Mouse (Mus musculus): ENCODE data around the gene Mkrn2os.
"Not testable (repeated sequence)": the region's sequence is repeated elsewhere in the genome, so short reads cannot be mapped to it uniquely, and the experiment has no call there.

The Mkrn2os gene

DNA sequence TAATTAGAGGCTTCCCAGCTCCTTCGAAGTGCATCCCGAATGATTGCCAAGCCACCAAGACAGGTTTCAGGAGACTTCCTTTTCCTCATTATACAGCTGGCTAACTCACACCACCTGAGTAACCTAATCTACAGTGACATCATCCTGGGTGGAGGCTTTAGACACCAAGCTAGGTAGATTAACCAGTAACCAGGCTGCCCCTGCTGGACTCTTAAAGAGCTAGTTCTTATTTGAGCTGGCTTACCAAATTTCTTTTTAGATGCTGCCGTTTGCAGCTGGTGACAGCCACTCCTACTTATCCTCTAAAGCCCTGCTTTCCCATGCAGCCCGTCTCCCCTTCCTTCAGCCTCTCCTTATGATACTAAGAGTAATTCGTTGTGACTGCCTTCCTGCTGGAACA, at the start of gene Mkrn2os:
Gene Mkrn2os (minus strand): TSS at position 119 of the 400 bp plus-strand sequence.
- no peak for DNase-seq (ENCODE audit: low spot score)

DNA sequence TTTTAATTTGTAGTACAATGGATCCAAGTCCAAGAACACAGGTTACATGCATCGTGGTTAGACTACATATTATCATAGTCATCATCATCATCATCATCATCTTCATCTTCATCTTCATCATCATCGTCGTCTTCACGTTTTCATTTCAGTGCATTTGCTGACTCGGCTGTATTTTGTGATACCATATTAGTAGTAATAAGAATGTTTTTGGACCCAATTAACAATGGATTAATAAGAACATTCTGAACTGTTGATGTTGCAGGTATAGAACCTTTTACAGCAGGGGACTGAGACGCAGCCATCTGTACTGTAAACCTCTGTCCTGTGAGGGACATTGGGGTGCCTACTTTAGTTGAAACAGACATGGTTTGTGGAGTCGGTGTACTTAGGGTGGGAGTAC, 45.8 kb upstream of the Mkrn2os start:
- DNase-seq (ENCODE audit: low spot score): not testable (repeated sequence)

DNA sequence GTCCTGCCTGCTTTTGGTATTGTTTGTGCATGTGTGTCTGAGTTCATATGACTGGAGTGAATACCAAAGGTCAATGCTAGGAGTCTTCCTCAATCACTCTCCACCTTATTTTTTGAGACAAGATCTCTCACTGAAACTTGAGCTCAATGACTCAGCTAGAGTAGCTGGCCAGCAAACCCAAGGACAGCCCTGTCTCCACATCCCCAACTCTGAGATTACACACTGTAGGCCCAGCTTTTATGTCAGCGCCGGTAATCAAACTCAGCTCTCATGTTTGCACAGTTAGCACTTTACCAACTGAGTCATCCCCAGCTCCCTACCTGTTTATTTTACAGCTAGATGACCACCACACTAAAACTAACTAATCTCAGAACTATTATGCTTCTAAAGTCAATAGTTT, 41.6 kb upstream of the Mkrn2os start:
- no peak for DNase-seq (ENCODE audit: low spot score)

DNA sequence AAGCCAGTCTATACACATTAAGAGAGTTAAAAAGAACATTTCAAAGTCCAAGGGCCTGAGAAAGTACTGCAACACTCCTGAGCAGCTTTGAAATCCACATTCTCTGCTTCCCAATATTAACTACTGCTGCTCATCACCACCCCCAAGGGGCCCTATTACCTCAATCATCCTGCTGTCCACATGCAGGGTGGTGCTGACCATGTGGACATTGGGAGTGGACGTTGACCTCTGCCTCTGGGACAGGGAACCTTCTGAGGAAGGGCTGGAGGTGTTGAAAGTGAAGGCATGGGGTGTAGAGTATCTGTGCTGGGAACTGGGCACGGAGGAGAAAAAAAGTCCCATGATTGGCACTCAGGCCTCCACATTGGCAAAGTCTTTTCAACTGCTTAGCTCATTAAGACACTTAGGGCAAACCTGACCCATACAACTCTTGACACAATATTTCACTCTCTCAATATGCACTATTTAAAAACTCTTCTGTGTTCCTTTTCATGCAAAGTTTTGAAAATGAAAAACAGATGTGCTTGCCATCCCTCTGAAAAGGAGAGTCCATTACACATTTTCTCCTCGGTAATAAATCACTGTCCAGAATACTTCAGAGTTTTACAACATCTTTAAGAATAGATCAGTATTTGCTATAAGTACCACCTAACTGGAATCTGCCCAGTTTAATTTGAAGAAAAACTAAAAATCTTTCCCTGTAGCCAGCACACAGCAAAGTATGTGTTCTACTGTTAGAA, 38.9 kb upstream of the Mkrn2os start:
- no peak for DNase-seq (ENCODE audit: low spot score)

DNA sequence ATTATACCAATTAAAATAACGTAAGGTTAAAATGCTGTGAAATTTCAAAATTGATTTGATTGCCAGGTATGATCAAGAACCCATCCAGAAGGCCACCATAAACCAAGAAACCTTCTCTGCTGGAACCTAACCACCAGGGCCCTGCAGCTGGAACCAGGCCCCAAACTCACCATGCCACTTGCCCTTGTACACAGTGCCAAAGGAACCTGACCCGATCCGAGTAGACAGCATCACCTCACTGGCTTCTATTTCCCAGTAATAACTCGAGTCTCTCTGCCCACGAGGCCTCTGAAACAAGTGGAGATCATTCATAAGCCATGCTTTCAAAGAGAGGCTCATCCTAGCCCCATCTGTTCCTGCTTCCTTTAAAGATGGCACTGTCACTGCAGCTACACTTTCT, 33.7 kb upstream of the Mkrn2os start:
- no peak for DNase-seq (ENCODE audit: low spot score)

DNA sequence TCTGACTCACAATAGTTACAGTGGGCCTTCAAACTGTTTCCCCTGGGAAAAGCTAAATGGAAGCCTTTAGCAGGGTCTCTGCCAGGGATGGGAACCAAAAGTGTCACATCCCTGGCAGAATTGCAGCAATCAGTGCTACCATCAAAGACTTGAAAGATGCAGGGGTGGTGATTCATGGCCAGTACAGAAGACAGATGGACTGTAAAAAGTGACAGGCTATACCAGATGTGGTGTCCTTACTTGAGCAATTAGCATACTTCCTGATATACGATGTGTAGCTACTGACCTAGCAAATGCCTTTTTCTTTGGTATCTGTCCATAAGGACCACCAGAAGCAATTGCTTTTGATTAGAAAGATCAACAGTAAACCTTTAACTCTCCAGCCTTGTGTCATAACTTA, 28.6 kb upstream of the Mkrn2os start:
- no peak for DNase-seq (ENCODE audit: low spot score)

DNA sequence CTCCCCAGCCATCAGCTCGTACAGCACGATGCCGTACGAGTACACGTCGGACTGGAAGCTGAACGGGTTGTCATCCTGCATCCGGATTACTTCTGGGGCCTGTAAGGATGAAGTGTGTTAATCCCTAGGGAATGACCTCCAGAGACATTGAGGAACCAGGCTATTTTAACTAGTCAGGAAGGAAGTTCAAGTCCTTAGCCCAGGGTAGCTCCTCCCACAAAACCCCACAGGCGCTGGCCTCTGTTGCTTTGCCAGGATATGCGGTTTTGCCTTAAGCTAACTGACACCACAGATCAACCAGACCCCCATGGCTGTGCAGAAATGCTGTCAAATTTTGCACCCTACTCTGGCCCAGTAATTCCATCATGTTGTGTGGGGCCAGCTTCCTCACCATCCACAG, 27.4 kb upstream of the Mkrn2os start:
- DNase-seq (ENCODE audit: low spot score): no peak

DNA sequence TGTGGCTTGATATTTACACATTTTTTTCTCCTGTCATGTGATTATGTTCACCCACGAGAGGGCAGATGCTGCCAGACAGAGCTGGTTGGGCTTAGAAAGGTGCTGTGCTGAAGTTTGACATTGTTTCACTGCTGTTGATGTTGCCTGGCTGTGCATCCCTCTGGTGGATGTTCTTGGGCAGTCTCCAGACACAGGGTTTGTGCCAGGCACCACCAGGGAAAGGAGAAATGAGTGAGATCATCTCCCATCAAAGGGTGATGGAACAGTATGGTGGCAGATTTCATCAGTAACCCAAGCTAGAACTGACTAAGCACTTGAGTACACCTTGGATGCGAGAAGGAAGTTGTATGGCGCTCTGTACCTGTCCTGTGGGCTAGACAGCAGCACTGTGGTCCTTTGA, 23.6 kb upstream of the Mkrn2os start:
- no peak for DNase-seq (ENCODE audit: low spot score)

DNA sequence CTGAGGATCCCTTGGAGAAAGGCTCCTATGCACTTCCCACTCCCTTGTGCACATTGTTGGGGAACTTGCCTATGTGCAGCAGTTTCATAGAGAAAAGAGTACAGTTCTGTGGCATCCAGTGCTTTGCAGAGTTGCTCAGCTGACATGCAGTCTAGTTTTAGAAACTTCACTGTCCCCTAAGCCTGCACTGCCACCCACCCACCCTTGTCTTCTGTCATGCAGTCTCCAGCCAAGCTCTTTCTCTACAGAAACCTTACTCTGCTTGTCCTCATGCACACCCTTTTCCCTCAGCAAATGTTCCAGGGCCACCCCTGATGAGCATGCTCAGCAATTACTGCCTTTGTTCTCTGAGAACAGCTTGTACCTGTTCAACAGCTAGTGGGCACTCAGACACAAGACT, 21.4 kb upstream of the Mkrn2os start:
- no peak for DNase-seq (ENCODE audit: low spot score)

DNA sequence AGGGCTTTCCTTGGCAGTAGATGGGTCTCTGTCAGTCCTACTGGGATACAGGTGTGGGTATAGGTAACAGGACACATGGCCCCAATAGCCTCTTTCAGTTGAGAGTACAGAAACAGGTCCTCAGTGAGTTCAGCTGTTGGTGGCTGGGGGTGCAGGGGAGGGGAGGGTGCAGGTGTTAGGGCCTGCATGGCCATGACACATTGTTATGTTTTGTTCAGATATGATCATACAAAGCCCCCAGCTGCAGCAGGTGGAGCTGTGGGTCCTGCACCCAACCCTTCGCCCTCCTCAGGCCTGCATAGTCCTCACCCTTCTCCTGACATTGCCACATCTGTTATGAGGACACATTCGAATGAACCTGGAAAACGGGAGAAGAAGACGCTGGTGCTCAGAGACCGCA, 17.9 kb upstream of the Mkrn2os start:
- DNase-seq (ENCODE audit: low spot score): no peak

DNA sequence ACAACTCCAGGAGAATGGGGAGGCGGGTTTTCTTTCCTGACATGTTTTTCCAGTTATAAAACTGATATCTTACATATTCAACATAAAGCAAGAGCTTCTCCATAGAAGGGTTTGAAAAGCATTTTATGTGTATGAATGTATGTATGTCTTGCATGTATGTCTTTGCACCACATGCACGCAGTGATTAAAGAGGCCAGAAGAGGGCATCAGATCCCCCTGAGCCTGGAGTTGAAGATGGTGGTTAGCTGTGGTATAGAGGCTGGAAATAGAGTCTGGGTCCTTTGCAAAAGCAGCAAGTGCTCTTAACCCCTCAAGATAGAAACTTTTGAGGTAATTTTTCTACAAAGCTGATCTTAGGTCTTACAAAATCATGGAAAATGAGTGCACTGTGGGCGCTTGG, 16.7 kb upstream of the Mkrn2os start:
- no peak for DNase-seq (ENCODE audit: low spot score)

DNA sequence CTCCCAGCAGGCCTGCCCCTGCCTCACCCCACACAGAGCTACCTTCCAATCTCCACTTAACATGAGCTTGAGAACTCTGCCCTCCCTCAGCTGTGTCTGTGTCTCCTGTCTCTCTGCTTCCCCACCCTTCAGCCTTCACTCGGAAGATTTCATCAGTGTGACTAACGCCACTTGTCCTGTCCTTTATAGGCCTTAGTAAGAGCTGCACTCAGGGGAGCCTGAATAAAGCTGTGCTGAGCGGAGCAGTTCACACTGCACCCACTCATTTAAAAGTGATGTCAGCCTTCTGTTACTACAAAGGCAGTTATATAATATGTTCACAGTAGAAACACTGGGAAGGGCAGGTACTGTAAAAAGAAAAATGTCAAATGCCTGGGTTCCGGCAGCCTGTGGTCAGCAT, 15.1 kb upstream of the Mkrn2os start:
- peak; percentile 63 for DNase-seq (ENCODE audit: low spot score)

DNA sequence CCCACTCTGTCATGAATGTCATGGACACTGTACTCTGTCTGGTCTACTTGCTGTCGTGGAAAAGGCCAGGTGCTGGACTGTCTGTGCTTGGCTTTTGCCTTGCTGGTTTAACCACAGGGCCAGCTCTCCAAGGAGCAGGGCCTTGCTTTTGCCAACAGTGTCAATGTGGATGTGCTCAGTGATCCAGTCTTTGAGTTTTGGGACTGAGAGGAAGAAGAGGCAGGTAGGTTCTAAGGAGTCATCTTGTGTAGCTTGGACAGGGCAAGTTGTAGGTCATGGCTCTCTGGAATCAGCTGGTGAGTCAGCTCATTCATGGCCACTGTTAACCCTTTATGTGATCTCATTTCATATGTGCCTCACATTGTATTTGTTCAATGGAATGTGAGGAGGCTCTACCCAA, 14.1 kb upstream of the Mkrn2os start:
- no peak for DNase-seq (ENCODE audit: low spot score)

DNA sequence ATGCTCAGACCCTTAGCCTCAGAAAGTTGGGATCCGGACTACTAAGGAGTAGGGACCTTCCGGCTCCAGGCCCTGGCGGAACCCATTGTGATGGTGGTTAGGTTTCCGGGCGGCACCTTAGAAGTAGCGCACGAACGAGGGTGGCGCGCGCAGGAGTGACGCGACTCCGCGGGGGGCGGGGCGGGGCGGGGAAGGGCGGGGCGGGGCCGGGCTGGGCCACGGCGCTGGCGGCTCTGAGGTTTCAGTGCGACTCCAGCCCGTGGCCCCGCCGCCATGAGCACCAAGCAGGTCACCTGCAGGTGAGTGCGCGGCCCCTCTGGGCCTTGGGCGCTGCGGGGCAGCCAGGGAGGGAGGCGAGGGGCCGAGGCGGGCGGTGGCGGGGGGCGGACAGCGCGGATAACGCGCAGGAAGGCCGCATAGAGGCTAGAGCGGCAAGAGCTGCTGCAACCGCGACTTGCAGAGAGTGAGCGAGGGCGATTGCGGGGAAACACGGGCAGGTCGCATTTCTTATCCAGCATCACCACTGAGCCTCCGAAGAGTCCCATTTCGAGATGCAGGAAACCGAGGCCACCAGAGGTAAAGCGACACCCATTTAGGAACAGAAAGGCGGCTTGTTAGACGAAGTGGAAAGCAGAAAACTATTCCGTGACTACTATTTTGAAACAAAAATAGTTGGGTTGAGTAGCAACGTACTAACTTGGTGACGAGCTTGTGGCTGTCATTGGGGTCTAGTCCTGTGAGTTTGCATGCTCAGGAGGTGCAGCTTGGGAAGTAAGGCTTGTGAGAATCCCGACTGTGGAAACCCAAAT, 9.5 kb upstream of the Mkrn2os start, which contains the start of gene Mkrn2:
Gene Mkrn2 (plus strand): TSS at position 188 of the 809 bp plus-strand sequence.
- no peak for DNase-seq (ENCODE audit: low spot score)

DNA sequence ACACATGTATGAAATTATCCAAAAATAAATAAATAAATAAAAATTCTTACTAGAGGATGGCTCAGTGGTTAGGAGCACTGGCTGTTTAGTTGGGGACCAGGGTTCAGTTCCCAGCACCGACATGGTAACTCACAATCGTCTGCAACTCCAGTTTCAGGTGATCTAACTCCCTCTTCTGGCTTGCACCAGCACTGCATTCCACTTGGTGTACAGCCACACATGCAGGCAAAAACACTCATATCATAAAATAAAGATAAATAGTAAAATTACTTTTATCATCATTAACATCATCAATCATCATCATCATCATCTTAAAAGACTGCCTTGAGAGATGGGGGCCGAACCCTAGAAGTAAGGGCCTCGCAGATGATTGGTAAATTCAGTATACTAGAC, 8.9 kb upstream of the Mkrn2os start:
- DNase-seq (ENCODE audit: low spot score): no peak

DNA sequence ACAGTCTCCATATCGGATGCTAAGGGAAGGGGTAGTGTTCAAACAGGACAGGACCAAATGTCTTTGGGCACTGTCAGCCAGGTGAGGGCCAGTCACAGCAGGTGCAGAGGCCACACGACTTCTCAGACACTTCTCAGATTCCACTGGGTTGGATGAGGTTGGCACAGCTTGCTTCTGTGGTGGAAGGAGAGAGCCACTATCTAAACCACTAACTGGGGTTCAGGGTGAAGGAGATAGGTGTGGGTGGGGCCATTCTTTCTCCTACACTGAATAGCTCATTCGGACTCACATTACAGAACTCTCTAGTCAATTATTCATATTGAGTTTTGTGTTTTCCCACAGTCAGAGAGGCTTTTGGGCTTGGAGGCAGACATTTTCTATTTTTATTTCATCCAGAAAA, 3.3 kb upstream of the Mkrn2os start:
- DNase-seq (ENCODE audit: low spot score): no peak

DNA sequence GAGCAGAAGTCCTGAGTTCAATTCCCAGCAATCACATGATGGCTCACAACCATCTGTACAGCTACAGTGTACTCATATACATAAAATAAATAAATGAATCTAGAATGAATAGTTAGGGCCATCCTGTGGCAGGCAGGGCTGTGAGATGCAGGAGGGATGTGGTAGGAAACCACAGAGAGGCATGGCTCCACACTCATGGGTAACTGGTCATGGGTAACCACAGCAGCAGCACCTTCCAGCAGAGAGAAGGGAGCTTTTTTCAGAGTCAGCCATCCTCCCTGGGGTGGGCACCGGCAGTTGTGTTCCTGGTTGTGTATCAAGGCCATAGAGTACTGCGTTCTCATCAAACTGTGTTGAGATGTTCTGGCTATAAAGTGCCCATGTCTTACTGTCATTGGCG, 2.1 kb upstream of the Mkrn2os start:
- DNase-seq (ENCODE audit: low spot score): no peak

DNA sequence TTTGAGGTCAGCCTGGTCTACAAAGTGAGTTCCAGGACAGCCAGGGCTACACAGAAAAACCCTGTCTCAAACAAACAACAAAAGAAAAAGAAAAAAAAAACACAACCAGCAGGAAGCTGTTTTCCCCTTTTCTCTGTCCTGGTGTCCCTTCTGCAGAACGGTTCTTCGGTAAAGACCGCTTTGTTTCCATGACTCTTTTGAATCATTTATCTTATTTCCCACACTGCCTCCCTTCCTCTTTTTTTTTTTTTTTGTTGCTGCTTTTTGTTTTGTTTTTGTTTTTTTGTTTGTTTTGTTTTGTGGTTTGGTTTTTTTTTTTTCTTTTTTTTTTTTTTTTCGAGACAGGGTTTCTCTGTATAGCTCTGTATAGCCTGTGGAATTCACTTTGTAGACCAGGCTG, 876 bp upstream of the Mkrn2os start:
- no peak for DNase-seq (ENCODE audit: low spot score)

DNA sequence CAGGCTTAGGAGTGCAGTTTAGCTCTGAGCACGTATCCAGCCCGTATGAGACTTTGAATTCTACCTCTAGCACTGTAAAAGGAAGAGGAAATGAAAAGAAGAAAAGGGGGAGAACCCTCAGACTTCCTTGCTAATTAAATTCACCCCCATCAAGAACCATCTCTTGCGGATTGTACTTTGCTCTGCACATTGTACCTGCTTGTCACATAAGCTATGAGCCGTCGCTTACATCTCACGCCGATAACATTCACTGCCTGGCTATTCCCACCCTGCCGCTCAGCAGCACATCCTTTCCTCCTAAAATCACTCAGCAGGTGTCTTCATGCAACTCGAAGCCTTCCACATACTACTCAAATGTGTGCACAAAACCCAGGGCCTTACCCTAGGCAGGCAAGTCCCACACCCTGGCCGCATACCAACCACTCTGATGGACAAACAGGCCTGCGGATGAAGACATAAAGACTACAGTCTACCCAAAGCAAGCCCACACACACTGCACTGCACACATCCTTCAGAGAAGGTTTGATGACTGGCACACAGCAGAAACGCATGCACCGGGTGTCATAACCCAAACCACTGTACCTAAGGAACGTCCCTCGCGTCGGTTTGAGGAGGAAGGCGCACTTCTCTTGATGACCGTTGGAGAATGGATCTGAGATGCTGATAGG, 550 bp downstream of the Mkrn2os start:
- DNase-seq (ENCODE audit: low spot score): no peak

DNA sequence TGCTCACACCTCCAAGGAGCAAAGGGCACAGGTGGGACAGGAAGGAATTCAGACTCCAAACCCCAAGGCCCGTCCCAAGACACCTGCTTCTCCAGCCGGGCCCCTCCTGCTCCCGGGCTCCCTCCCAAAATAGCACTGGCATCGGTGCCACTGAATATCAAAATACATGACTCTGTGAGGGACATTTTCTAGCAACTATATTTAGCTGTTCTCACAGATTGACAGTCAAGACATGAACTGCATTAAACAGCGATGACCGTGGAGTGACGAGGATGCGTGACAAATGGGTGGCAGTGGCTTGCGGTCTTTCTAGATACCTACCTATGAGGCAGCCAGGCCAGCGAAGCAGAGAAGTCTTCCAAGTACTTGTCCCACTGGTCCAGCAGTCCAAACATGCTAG, 6.1 kb downstream of the Mkrn2os start:
- DNase-seq (ENCODE audit: low spot score): no peak

DNA sequence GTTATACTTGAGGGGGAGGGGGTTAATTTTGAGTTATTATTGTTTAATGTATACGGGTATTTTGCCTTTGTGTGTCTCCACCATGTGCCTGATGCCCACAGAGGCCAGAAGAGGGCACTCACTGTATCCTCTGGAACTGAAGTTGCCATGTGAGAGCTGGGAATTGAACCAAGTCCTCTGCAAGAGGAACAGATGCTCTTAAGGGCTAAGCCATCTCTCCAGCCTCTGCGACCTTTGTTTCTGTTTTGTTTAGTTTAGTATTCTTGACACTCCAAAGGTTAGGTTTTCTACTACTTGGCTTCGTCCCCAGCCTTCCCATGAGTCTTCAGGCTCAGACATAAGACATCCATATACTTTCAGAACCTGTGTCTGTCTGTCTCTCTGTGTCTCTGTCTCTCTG, 8.2 kb downstream of the Mkrn2os start:
- DNase-seq (ENCODE audit: low spot score): no peak

DNA sequence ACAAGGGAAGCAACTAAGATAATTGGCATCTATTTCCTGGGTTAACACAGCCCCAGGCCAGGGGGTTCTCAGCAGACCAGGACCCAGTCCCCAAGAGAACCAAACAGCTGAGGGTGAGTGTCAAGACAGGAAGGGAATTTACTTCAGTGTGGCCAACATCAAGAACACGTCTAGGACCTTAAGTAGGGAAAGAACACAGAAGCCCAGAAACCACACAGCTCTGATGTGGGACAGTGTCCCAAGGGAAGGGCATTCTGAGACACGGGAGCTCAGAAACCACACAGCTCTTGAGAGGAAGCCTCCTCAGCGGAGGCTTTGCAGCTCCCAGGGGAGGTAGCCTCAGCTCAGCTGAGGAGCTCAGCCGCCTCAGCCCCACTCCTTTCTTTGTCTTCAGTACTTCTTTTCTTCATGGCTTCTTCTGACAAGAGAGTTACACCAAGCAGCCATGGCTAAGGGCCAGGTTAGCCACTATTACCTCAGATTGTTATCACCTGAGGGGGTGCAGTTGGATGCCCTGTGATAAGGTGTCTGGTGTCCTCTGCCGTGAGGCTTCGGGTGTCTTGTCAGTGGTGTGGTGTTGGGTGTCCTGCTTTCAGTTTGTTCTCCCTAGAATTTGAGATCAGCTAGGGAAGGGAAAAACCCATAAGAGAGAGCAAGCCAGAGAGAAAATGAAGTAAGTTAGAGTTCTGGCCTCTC, 8.8 kb downstream of the Mkrn2os start:
- no peak for DNase-seq (ENCODE audit: low spot score)
